Mouse (Mus musculus) midbrain, embryonic 16.5 days (tissue): ENCODE measurements around the gene Elp6. TPM values are rescaled to one million over a fixed set of nuclear protein-coding genes. Genes with fewer than 3 reads are reported as not detected.

Experiments
- ATAC-seq: fragments of 200-750 bp; cut with Nextera tagmentation; 2 replicates; pipeline ENCODE4 v1.8.0; 2017; ENCODE audit warnings: moderate TSS enrichment
- H3K27ac ChIP-seq: fragments of 300-500 bp; sonication (generic); 2 replicates; pipeline ENCODE4 v1.5.1; 2014; ENCODE audit warnings: mild to moderate bottlenecking, low read length, mixed read lengths
- H3K27me3 ChIP-seq: fragments of 300-500 bp; sonication (generic); 2 replicates; pipeline ENCODE4 v1.6.1; 2014; ENCODE audit warnings: low read depth, low read length, mixed read lengths; ENCODE audit not compliant: control insufficient read depth, insufficient read depth
- H3K36me3 ChIP-seq: fragments of 300-500 bp; sonication (generic); 2 replicates; pipeline ENCODE4 v1.6.1; 2014; ENCODE audit warnings: mild to moderate bottlenecking, low read length, moderate library complexity, mixed read lengths; ENCODE audit not compliant: control insufficient read depth, insufficient read depth
- H3K4me1 ChIP-seq: fragments of 300-500 bp; sonication (generic); 2 replicates; pipeline ENCODE4 v1.6.1; 2014; ENCODE audit warnings: mild to moderate bottlenecking, low read length, mixed read lengths; ENCODE audit not compliant: control insufficient read depth, insufficient read depth
- H3K4me2 ChIP-seq: fragments of 300-500 bp; sonication (generic); 2 replicates; pipeline ENCODE4 v1.6.1; 2014; ENCODE audit warnings: mild to moderate bottlenecking, low read length, mixed read lengths
- H3K4me3 ChIP-seq: fragments of 300-500 bp; sonication (generic); 2 replicates; pipeline ENCODE4 v1.5.1; 2014; ENCODE audit warnings: low read depth, mild to moderate bottlenecking, low read length, moderate library complexity, mixed read lengths
- H3K9ac ChIP-seq: fragments of 300-500 bp; sonication (generic); 2 replicates; pipeline ENCODE4 v1.6.1; 2014; ENCODE audit warnings: low read depth, low read length, mixed read lengths
- H3K9me3 ChIP-seq: fragments of 300-500 bp; sonication (generic); replicated peaks from 2 replicates; pipeline ENCODE4 v1.6.1; 2014; ENCODE audit warnings: mild to moderate bottlenecking, low read length, mixed read lengths; ENCODE audit not compliant: control insufficient read depth, poor library complexity, severe bottlenecking
- WGBS: fragments of 180-500 bp; shearing (Covaris S2); extraction: QIAGEN DNeasy Blood & Tissue Kit; methylation state at CpG from one replicate; pipeline ENCODE4 v1.1.7; 2014; 5-methylcytosine and 5-hydroxymethylcytosine counted together
- polyA plus RNA-seq: library from polyadenylated mRNA; unstranded; fragments of >200 nt; fragmentation: Nextera tagmentation; extraction: Ambion mirVana; gene quantifications from 2 replicates; pipeline ENCODE4 v1.2.1, GENCODE M21; 2015

The Elp6 gene
- polyA plus RNA-seq, result 39.4 and 41.0 TPM in 2 replicates

- peak within 1 kb of the TSS; percentile 78 for H3K4me2 ChIP-seq
- H3K27ac ChIP-seq, result peak within 1 kb of the TSS; percentile 97
- H3K4me3 ChIP-seq, result peak within 1 kb of the TSS; percentile 56
- H3K9me3 ChIP-seq, result 0 out of 2 replicates have a peak, but pooled peaks cover 2% of the 10 kb centered on the region
- H3K4me1 ChIP-seq, result peaks cover 6% of the 10 kb centered on the region; the same call in 1 of the 2 replicates
- peak; percentile 99 for ATAC-seq
- no peaks in the 10 kb centered on the region for H3K27me3 ChIP-seq
- WGBS, result 0% methylated on average over 46 of the region's 46 CpGs
- H3K9ac ChIP-seq, result peak within 1 kb of the TSS; percentile 75
- 0 out of 2 replicates have a peak, but pooled peaks cover 2% of the 10 kb centered on the region for H3K36me3 ChIP-seq
These were observed at the start of gene Elp6 for GRCm38 (mm10) chr9:110304969-110305651. Gene Elp6 (plus strand): TSS chr9:110305173.

GRCm38 (mm10) chr9:110255407-110256019 lies 49.5 kb upstream of the Elp6 start:
- no peaks in the 10 kb centered on the region for H3K9me3 ChIP-seq
- H3K4me2 ChIP-seq, result no peak overlapping the region
- peak overlapping the region; percentile 10; the same call in 1 of the 2 replicates for H3K27ac ChIP-seq
- H3K4me3 ChIP-seq, result no peak overlapping the region
- WGBS, result 31% methylated on average over 15 of the region's 15 CpGs
- peaks cover 19% of the 10 kb centered on the region for H3K36me3 ChIP-seq
- H3K9ac ChIP-seq, result no peak overlapping the region
- H3K27me3 ChIP-seq, result no peaks in the 10 kb centered on the region
- H3K4me1 ChIP-seq, result peaks cover 5% of the 10 kb centered on the region
- ATAC-seq, result peak; percentile 57

- Histone ChIP-seq H3K36me3 (peaks cover 22% of the 10 kb centered on the region), H3K27me3 (no peaks in the 10 kb centered on the region), H3K4me3 (no peak overlapping the region), H3K9me3 (no peaks in the 10 kb centered on the region), H3K9ac (no peak overlapping the region), H3K4me1 (no peaks in the 10 kb centered on the region; the same call in 1 of the 2 replicates), H3K4me2 (no peak overlapping the region), H3K27ac (no peak overlapping the region)
- WGBS, result 74% methylated on average over 6 of the region's 6 CpGs
- ATAC-seq, result no peak
These were observed 46.3 kb upstream of the Elp6 start for GRCm38 (mm10) chr9:110258646-110259045.

- H3K4me2 ChIP-seq, result no peak overlapping the region
- WGBS, result 80% methylated on average over 3 of the region's 3 CpGs
- H3K4me1 ChIP-seq, result no peaks in the 10 kb centered on the region; the same call in 1 of the 2 replicates
These were observed 45.9 kb upstream of the Elp6 start for GRCm38 (mm10) chr9:110259118-110259517.

GRCm38 (mm10) chr9:110263181-110263580 lies 41.8 kb upstream of the Elp6 start:
- 79% methylated on average over 8 of the region's 8 CpGs for WGBS
- Histone ChIP-seq H3K27ac (no peak overlapping the region), H3K36me3 (peaks cover 16% of the 10 kb centered on the region), H3K9me3 (no peaks in the 10 kb centered on the region), H3K4me2 (no peak overlapping the region), H3K27me3 (no peaks in the 10 kb centered on the region), H3K4me1 (no peaks in the 10 kb centered on the region), H3K4me3 (no peak overlapping the region), H3K9ac (no peak overlapping the region)
- ATAC-seq, result no peak

More at GRCm38 (mm10) chr9:110259118-110259517, 45.9 kb upstream of the Elp6 start:
- H3K27me3 ChIP-seq, result no peaks in the 10 kb centered on the region
- H3K9ac ChIP-seq, result no peak overlapping the region
- H3K36me3 ChIP-seq, result peaks cover 22% of the 10 kb centered on the region
- no peak overlapping the region for H3K4me3 ChIP-seq
- no peak for ATAC-seq
- no peaks in the 10 kb centered on the region for H3K9me3 ChIP-seq
- no peak overlapping the region for H3K27ac ChIP-seq

- no peaks in the 10 kb centered on the region for H3K27me3 ChIP-seq
- H3K4me2 ChIP-seq, result no peak overlapping the region
- H3K36me3 ChIP-seq, result peaks cover 5% of the 10 kb centered on the region
- no peaks in the 10 kb centered on the region for H3K4me1 ChIP-seq
- WGBS, result 55% methylated on average over 9 of the region's 9 CpGs
- H3K4me3 ChIP-seq, result no peak overlapping the region
- H3K9ac ChIP-seq, result no peak overlapping the region
- no peak for ATAC-seq
- H3K9me3 ChIP-seq, result no peaks in the 10 kb centered on the region
- H3K27ac ChIP-seq, result no peak overlapping the region
These were observed 40.0 kb upstream of the Elp6 start for GRCm38 (mm10) chr9:110264991-110265390.

- Histone ChIP-seq H3K9me3 (no peaks in the 10 kb centered on the region), H3K4me1 (no peaks in the 10 kb centered on the region), H3K27me3 (no peaks in the 10 kb centered on the region), H3K27ac (no peak overlapping the region), H3K9ac (no peak overlapping the region), H3K4me3 (no peak overlapping the region), H3K36me3 (no peaks in the 10 kb centered on the region), H3K4me2 (no peak overlapping the region)
- 90% methylated on average over 10 of the region's 10 CpGs for WGBS
- no peak for ATAC-seq
These were observed 36.6 kb upstream of the Elp6 start for GRCm38 (mm10) chr9:110268416-110268815.

- Histone ChIP-seq H3K4me2 (no peak overlapping the region), H3K27ac (no peak overlapping the region), H3K27me3 (no peaks in the 10 kb centered on the region), H3K36me3 (no peaks in the 10 kb centered on the region), H3K9me3 (no peaks in the 10 kb centered on the region), H3K9ac (no peak overlapping the region), H3K4me3 (no peak overlapping the region), H3K4me1 (no peaks in the 10 kb centered on the region)
- no peak for ATAC-seq
- WGBS, result 93% methylated on average over 3 of the region's 3 CpGs
These were observed 32.6 kb upstream of the Elp6 start for GRCm38 (mm10) chr9:110272330-110272729.

GRCm38 (mm10) chr9:110273507-110273906 lies 31.5 kb upstream of the Elp6 start:
- WGBS, result 76% methylated on average over 4 of the region's 4 CpGs
- Histone ChIP-seq H3K27ac (peak overlapping the region; percentile 50; the same call in 1 of the 2 replicates), H3K36me3 (no peaks in the 10 kb centered on the region), H3K4me3 (no peak overlapping the region), H3K4me1 (no peaks in the 10 kb centered on the region), H3K27me3 (no peaks in the 10 kb centered on the region), H3K4me2 (no peak overlapping the region), H3K9ac (no peak overlapping the region), H3K9me3 (no peaks in the 10 kb centered on the region)
- ATAC-seq, result no peak
